Mouse (Mus musculus): ENCODE data around the gene Ndufs8. TPM values are rescaled to one million over a fixed set of nuclear protein-coding genes. Genes with fewer than 3 reads are reported as not detected.

The Ndufs8 gene
- total RNA-seq, 2 experiments from 2014 or later, result 344 to 380 TPM

DNA sequence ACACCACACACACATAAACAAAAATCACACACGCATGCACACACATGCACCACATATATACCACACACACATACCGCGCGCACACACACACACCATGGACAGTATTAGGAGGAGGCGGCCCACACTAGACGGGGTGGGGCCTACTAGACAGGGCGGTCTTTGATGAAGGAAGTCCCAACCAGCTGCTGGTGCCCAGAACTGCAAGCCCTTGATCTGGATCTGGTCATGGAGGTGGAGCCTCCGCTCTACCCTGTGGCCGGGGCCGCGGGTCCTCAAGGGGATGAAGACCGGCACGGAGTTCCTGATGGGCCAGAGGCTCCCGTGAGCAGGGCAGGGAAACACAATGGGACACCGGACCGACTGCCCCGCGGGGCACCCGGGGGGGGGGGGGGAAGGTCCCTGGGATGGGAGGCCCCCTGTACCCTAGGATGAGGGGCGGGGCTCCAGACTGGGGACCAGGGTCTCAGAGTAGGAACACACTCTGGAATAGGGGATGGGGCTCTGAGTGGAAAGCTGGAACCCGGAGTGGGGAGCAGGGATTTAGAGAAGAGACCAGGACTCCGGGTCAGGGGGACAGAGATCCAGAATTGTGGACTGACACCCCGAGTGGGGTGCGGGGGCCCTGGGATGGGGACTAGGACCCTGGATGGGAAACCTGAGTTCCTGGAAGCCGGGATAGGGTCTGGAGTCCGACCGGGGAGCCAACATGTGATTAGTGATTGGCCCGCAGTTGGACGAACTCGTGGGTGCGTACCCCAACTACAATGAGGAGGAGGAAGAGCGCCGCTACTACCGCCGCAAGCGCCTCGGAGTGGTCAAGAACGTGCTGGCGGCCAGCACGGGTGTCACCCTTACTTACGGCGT lies 22.7 kb upstream of the Ndufs8 start, which contains the start of gene Unc93b1:
Gene Unc93b1, plus strand, starts transcription at position 155 of the 864 bp plus-strand sequence.
- peak; percentile 72 to 78 for DNase-seq (ENCODE audit: low spot score in 2 of 2)

DNA sequence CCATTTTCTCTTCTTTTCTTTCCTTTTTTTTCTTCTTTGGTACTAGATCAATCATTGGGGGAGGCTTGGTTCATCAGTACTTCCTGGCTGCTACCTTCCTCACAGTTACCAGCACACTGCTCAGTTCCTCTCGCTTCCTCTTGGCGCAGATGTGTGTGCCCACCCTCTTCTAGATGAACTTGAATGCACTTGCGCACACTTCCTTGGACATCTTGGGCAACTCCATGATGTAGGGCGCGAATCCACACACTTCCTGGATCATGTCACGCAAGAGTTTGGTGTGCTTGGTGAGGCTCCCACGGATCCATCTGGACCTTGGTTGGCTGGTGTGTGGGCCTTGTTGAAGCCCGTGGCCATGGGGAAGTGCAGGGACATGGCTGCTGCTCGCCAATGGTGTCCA lies 19.1 kb upstream of the Ndufs8 start:
- no peak for DNase-seq (ENCODE audit: low spot score in 2 of 2)

DNA sequence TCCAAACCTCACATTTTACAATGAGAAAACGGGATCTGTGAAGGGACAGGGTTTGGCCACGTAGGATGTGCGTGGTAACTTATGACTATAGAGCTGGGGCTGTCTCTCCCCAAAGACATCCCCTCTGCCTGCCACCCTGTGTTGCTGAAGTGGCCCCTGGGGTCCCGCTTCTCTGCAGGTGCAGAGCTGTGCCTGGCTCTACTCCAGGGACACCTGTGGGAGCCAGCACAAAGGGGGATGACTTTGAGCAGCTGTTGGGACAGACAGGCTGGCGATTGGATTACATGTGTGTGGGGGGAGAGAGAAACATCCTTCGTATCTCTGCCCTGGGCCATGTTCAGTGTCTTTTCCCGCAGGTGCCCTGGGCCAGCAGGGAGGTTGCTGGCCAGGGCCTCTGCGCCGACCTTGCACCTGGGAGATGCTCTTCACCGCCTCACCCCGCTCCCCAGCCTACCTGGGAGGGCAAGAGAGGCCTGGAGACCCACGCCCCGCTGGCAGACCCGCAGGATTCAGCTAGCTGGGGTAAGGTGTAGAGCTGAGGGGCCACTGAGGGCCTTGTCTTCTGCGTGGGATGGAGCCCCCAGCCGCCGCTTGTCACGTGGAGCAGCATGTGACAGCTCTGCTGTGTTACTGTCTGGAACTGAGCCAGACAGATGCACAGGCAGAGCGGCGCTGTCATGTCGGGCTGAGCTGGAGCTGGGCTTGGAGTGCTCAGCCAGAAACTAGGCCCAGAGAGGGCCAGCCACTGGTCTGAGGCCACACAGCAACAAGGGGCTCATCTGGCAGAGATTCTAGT lies 17.9 kb upstream of the Ndufs8 start:
- no peak for DNase-seq (ENCODE audit: low spot score in 2 of 2)

DNA sequence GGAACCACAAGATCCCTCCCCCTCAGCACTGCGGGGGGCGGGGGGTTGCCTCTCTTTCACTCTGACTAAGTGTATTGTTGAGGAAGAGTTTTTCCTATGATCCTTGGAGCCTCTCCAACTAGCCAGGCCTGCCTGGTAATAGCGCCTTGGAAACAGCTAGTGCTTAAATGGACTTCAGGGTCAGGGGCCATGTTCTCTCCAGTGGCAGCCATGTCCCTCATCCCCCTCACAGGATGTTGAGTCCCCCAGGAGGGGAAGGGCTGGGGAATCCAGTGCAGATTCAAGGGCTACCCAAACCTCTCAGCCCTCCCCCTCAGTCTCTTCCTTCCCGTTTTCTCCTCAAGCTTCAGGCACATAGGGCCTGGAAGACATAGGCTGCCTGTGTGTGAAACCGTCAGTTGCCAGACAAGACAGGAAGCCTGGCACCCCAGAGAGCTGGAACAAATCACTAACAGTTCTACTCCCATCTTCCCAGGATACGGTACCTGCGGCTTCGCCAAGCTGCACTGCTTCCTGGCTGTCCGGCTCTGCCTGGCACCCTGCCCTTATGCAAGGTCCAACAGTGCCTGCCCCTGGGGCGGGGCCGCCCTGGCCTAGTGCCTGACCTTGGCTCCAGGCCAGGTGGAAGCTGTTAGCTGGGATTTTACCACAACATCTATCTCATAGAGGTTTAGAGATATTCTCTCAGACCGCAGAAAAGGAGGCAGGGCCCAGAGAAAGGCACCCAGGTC lies 16.8 kb upstream of the Ndufs8 start, which contains the start of gene Aldh3b1:
Gene Aldh3b1, minus strand, starts transcription at position 598 of the 731 bp plus-strand sequence.
- DNase-seq (ENCODE audit: low spot score in 2 of 2), result peak; percentile 93 to 95

DNA sequence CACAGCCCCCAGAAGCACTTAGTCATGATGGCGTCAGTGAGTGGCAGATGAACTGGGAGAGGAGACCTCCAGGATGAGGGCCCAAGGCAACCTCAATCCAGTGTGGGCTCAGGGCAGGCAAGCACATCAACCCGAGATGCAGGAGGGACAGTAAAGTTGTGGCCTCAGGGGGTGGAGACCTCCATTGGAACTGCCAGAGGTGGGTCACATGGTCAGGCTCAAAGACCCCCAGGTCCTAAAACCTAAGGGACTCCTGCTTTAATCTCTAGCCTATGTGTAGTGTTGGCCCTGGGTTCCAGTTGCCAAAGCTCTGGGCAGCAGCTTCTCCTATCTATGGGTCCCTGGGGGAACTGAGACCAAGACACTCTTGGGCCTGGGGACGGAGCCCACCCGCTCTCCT lies 16.2 kb upstream of the Ndufs8 start:
- peak in 1 of 2 experiments; percentile 19 for DNase-seq (ENCODE audit: low spot score in 2 of 2)

DNA sequence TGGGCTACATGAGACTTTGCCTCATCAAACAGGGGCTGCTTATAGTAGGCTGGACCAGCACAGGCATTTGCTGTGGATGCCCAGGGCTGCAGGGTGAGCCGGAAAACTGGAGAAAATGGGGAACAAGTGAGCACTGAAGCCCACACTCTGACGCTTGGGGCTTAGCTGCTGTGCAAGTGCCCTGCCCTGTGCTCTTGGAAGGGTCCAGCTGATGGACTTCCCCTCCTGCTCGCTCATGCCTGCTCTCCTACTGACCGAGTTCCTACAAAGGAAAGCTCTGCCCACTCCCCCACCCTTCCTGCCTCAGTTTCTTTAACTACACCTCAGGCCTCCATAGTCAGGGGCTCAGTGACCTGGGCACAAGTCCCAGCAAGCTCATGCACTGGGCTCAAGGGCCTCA lies 15.4 kb upstream of the Ndufs8 start:
- DNase-seq (ENCODE audit: low spot score in 2 of 2), result peak in 1 of 2 experiments; percentile 21

DNA sequence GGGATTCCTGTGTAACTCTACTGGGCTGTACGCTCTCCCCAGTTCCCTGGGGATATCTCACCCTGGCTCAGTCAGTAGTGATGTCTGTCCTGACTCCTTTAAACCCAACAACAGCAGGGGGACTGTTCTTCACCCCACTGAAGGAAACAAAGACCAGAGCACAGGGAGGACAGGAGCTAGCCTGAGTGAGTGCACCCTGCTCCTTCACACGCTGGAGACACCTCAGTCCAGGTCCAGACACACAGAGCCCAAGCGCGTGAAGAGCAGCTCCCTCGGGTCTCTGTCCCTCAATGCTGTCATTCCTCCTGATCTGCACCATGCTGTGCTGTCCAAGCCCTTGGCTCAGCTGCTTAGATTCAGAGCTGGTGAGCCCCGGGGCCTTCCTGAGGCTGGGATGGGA lies 14.1 kb upstream of the Ndufs8 start:
- no peak for DNase-seq (ENCODE audit: low spot score in 2 of 2)

DNA sequence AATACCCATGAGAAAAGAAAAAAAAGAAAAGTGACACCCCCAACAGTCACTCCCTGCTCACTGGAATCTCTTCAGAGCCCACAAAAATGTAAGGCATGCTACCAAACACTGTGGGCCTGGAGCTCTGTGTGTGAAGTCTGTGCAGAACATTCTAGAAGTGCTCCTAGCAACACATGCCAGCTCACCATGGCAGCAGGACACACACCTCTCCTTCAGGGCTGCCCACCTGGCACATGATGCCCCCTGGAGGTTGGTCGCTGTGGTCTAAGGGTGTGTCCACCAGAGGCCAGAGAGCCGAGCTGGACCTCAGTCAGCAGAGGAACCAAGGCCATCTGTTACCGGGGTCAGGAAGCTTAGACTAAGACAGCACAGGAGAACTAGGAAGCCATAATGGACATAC lies 13.7 kb upstream of the Ndufs8 start:
- no peak for DNase-seq (ENCODE audit: low spot score in 2 of 2)

DNA sequence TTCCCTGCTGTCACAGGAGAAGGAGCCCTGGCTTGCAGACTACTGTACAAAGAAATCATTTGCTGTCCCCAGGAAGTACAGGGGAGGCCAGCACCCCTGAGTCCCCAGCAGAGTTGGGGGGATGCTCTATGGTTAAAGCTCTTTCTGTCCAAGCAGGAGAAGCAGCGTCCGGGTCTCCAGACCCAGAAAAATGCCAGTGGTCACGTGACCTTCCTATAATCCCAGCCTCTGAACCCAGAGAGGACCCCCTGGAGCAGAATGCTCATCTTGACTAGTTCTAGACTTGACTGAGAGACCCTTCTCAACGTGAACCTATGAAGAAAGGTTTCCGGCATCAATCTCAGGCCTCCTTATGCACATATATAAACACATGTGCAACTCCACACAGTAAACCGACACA lies 13.3 kb upstream of the Ndufs8 start:
- no peak for DNase-seq (ENCODE audit: low spot score in 2 of 2)

DNA sequence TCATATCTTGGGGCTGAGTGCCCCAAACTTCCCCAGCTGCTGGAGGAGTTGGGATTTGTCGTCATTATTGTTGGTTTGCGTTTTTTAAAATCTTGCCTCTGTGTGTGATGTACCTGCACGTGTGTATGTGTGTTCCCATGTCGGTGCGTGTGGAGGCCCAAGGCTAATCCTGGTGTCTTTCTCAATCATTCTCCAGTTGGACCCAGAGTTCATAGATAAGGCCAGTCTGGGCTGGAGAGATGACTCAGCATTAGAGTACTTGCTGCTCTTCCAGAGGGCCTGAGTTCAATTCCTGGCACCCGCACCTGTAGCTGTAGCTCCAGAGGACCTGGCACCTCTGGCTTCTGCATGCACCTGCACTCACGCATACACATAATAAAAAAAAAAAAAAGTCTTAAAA lies 12.3 kb upstream of the Ndufs8 start:
- no peak for DNase-seq (ENCODE audit: low spot score in 2 of 2)

DNA sequence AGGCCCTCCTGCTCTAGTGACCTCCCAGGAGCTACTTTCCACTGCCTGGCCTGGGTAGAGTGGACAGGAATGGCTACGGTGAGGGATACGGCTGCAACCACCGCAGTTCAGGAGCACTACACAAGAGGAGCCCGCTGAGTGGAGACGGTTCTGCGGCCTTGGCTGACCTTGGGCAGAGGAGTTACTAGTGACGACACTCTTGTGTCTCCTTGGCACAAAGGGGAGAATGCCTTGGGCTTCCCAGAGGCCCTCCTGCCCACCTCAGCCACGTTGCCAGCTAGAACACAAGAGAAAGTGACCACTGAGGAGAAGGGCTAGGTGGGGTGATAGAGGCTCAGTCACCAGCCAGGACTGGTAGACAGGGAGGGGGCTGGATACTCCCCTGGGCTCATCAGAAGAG lies 11.6 kb upstream of the Ndufs8 start:
- no peak for DNase-seq (ENCODE audit: low spot score in 2 of 2)

DNA sequence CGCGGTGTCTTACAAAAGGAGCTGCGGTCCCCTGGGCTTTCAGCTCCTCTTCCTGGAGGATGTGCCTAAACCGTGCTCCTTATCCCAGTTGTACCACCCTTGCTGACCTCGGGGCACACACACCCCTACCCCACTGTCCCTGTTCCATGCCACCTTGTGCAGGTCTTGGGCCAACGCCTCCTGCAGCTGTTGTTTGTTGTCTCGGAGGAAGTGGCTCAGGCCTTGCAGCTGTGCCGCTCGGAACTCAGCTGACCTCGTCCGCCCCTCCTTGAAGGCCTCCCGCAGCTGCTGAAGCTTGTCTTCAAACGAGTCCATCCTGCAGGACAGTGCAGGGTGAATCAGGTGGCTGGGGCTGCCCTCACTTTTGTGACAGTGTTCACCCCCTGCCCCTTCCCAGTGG lies 11.0 kb upstream of the Ndufs8 start:
- DNase-seq (ENCODE audit: low spot score in 2 of 2), result no peak

DNA sequence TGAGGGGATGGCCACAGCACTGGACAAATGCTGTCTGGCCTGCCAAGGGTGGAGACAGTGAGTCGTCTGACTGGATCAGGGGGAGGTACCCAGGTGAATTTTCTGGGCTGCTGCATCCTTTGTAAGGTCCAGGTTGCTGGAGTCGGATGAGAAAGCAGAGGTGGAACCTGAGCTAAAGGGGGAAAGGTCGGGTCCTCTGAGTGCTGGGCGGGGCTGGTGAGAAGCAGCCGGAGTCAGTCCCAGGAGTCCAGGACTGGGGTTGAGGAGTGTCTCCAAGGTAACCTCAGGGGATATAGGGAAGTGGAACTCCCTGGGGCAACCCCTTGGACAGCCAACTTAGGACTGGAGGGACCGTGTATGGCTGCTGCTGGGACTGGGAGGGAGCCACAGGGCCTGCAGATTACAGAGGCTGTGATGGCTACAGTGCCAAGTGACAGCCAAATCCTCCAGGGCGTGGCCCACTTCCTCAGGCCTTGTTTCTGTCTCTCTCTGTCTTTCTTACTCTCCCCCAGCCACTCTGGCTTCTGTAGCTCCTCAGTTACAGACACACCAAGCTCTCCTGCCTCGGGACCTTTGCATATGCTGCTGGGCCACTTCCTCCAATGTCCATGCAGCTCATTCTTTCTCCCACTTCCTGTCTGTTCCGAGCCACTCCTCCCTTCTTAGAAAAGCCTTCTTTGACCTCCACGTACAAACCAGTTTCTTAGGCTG lies 10.2 kb upstream of the Ndufs8 start:
- DNase-seq (ENCODE audit: low spot score in 2 of 2), result no peak

DNA sequence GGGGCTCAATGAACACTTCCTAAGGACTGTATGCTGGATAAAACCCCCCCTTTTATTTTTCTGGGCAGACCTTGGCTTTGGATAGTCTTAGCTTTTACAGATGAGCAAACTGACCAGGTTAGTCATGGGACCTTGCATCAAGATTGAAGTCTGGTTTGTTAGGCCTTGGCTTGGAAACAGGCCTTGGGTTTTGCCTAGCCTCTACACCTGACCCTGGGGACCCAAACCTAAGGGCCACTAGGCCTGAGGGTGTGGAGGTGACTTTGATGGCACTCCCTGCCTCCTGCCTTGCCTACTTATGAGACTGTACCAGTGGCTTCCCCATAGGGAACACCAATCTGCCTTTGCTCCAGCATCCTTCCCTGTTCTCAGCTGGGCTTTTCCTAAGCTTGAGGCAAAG lies 7.4 kb upstream of the Ndufs8 start:
- DNase-seq (ENCODE audit: low spot score in 2 of 2), result no peak

DNA sequence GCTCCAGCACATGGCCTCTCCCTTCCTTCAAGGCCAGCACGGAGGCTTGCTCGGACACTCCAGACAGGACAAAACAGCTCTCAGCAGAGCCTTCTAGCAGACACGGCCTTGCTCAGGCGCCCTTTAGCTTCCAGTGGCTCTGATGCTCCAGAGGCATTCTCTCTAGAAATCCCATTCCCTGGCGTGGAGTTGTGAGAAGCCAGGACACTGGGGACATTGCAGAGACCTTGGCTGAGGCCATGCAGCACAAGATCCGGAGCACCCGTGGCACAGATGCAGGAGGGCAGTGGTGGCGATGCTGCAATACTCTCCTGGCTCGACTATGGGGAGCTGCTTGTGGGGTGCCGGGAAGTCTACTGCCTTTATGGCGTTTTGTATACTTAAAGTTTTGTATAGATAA lies 4.2 kb upstream of the Ndufs8 start:
- DNase-seq (ENCODE audit: low spot score in 2 of 2), result no peak

DNA sequence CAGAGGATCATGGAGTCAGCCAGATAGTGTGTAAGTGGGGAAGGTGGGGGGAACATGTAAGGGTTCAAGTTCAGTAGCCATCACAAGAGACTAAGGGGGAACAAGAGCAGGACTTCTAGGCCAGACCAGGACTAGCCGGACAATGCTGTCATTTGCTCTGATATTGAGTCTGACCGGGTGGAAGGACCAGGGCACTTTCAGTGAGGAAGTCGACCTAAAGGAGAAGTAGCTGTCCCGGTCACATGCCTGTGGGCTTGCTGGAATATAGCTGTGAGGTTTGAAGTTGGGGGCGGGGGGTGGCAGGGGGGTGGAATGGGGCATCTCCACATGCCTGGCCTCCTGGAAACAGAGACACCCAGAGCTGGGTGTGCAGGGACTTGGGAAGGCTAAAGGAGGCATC lies 2.0 kb upstream of the Ndufs8 start:
- no peak for DNase-seq (ENCODE audit: low spot score in 2 of 2)

DNA sequence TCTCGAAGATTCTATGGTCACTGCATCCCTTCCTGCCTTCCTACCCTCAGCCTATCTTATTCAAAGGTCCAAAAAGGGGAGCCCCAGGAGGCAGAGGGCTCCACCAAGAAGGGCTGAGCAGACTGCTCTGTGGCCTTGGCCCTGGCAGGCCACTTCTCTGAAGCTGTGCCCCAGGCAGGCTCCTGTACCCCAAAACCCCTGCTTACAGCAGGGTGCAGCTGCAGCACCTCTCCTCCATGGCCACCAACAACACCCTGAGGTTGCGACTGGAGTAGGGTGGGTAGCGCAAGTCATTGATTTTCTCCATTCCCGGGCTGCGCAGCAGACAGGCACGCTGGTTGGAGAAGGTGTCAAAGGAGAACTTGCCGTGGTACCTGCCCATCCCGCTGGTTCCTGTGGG lies 1.1 kb upstream of the Ndufs8 start:
- no peak for DNase-seq (ENCODE audit: low spot score in 2 of 2)

DNA sequence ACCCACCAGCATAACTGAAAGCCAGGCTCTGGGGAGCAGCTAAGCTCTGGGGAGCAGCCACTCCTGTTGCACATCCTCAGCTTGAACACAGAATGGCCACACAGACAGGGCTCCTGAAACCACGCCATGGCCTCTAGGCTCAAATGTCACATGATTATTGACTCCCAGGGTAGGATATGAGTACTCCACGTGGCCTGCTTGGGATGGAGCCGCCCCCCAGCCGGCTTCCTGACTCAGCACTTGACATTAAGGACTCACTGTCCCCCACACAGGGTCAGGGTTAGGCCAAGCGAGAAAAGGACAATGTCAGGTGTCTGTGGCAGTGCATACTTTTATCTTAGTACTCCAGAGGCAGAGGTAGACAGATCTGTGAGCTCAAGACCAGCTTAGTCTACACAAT lies 2.4 kb downstream of the Ndufs8 start:
- DNase-seq (ENCODE audit: low spot score in 2 of 2), result no peak

DNA sequence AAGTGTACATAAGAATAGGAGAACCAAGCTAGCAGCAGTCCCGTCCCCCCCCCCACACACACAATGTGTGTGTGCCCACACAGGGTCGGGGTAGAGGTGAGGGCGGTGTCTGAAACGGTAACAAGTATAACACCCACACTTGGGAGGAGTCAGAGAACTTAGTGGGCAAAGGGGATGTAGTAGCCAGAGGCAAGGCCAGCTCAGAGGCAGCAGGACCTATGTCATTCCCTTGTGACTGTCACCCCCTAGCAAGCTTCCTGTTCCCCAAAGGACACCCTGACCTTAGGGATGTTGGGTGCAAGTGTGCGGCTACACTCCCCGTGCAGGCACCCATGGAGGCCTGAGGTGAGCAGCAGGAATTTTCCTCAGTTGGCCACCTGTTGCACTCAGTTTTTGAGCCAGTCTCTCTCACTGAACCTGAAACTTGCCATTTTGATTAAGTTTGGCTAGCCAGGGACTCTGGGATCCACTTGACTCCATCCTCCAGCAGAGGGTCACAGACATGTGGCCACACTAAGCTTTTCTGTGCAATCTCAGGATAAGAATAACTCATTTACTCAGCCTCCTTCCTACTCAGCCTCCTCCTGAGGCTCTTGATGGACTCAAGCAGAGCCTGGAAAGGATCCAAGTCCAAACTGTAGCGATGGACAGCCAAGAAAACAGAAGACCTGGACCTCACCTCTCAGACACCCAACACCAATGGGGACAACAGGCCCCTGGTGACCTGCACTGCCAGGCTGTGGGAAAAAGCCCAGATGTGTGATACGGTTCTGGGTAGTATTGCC lies 4.5 kb downstream of the Ndufs8 start:
- no peak for DNase-seq (ENCODE audit: low spot score in 2 of 2)

Measured in adrenal gland, adult 18-20 months (tissue).